Mouse (Mus musculus): Measurements from ENCODE around the gene Ccnj.

Ccnj gene

GRCm38 (mm10) chr19:40841593-40841992, 10.5 kb downstream of the Ccnj start:
- no peak for DNase-seq (ENCODE audit: low spot score in 2 of 2)

- no peak for DNase-seq (ENCODE audit: low spot score in 2 of 2)
Measured at GRCm38 (mm10) chr19:40844731-40845130, 13.7 kb downstream of the Ccnj start.

- DNase-seq (ENCODE audit: low spot score in 2 of 2) = no peak
Measured at GRCm38 (mm10) chr19:40849391-40849790, 18.3 kb downstream of the Ccnj start.

- no peak for DNase-seq (ENCODE audit: low spot score in 2 of 2)
Measured at GRCm38 (mm10) chr19:40859555-40859954, 28.5 kb downstream of the Ccnj start.

- DNase-seq (ENCODE audit: low spot score in 2 of 2) = no peak
Measured at GRCm38 (mm10) chr19:40868284-40868683, 37.2 kb downstream of the Ccnj start.

- no peak for DNase-seq (ENCODE audit: low spot score in 2 of 2)
Measured at GRCm38 (mm10) chr19:40869425-40870105, 38.5 kb downstream of the Ccnj start.

GRCm38 (mm10) chr19:40872955-40873665, 42.0 kb downstream of the Ccnj start:
- DNase-seq (ENCODE audit: low spot score in 2 of 2) = peak; percentile 88 to 95

- DNase-seq (ENCODE audit: low spot score in 2 of 2) = no peak
Measured at GRCm38 (mm10) chr19:40881700-40882099, 50.6 kb downstream of the Ccnj start.

GRCm38 (mm10) chr19:40888887-40889286, 57.8 kb downstream of the Ccnj start:
- no peak for DNase-seq (ENCODE audit: low spot score in 2 of 2)

GRCm38 (mm10) chr19:40894071-40894506, 63.0 kb downstream of the Ccnj start:
- no peak for DNase-seq (ENCODE audit: low spot score in 2 of 2)

- DNase-seq (ENCODE audit: low spot score in 2 of 2) = peak; percentile 71 to 90
Measured at GRCm38 (mm10) chr19:40894519-40895392, 63.7 kb downstream of the Ccnj start, which contains the start of gene Zfp518a. Zfp518a (plus strand) TSS chr19:40894705.

GRCm38 (mm10) chr19:40895393-40895703, 64.3 kb downstream of the Ccnj start:
- DNase-seq (ENCODE audit: low spot score in 2 of 2) = no peak

Data from cerebellum, postnatal 4 days (tissue).